ENCODE assay signal across 21 mouse cellular contexts in genomic region chr19:46264762-46265161, GRCm38 (mm10). TPM values are rescaled to one million over a fixed set of nuclear protein-coding genes. Genes with fewer than 3 reads are reported as not detected.
DNase-seq lines count a peak whose midpoint lies in the region; ATAC-seq and TF ChIP-seq lines count a peak whose summit lies in the region.
"Had no signal": no experiment of that assay in that cellular context is flagged by ENCODE, and none has a peak within 500 bp of the region (broad histone marks: within the 10 kb centered on the region; RNA-seq: fewer than 3 reads in every experiment).

No protein-coding gene starts in this region.

- DNase-seq in liver (peak; percentile 18), MEL-GATA-1-ER (ENCODE audit: extremely low read depth, low read depth) (peak; percentile 19)
- DNase-seq in c-Kit-positive CD71-positive TER-119-positive erythroid progenitor cells, embryonic 14.5 days (ENCODE audit: low spot score), result peak; percentile 15
- DNase-seq in cerebellum, postnatal 4 days (ENCODE audit: low spot score in 2 of 2), result no peak
- no peak for DNase-seq in forebrain, embryonic 14.5 days (ENCODE audit: low spot score)
- DNase-seq: cerebellum, postnatal 10 days; forebrain, postnatal 0 days; gastrocnemius, adult 2 months; heart, adult 18-20 months; layer of hippocampus, adult 9-11 months; right cerebral cortex, adult 18-20 months had no signal

- no peak overlapping the region for H3K9ac ChIP-seq in liver, embryonic 12.5 days
- H3K9ac ChIP-seq in forebrain, embryonic 14.5 days (ENCODE audit: low read length), result no peak overlapping the region
- H3K9ac ChIP-seq: embryonic facial prominence, embryonic 13.5 days; forebrain, postnatal 0 days; heart, embryonic 15.5 days; intestine, embryonic 15.5 days; lung, embryonic 15.5 days; midbrain, embryonic 15.5 days had no signal

- no peak overlapping the region for H3K4me3 ChIP-seq in liver, embryonic 12.5 days
- H3K4me3 ChIP-seq in myocyte, result no peak overlapping the region
- H3K4me3 ChIP-seq in forebrain, embryonic 14.5 days (ENCODE audit: low read depth, low read length), result no peak overlapping the region
- H3K4me3 ChIP-seq: embryonic facial prominence, embryonic 13.5 days; gastrocnemius, adult 2 months; heart, embryonic 15.5 days; intestine, embryonic 15.5 days; lung, embryonic 15.5 days; midbrain, embryonic 15.5 days had no signal

- no peaks in the 10 kb centered on the region for H3K79me2 ChIP-seq in myocyte (ENCODE audit: control insufficient read depth, insufficient read depth)

- peaks cover 100% of the 10 kb centered on the region for H3K36me3 ChIP-seq in liver, embryonic 12.5 days
- H3K36me3 ChIP-seq in myocyte (ENCODE audit: control insufficient read depth, insufficient read depth), result peaks cover 84% of the 10 kb centered on the region
- peaks cover 99% of the 10 kb centered on the region for H3K36me3 ChIP-seq in forebrain, embryonic 14.5 days (ENCODE audit: control insufficient read depth, insufficient read depth, low read length)

- no peak overlapping the region for H3K27ac ChIP-seq in liver, embryonic 12.5 days
- no peak overlapping the region for H3K27ac ChIP-seq in forebrain, embryonic 14.5 days (ENCODE audit: low read depth, low read length)
- H3K27ac ChIP-seq: embryonic facial prominence, embryonic 13.5 days; gastrocnemius, adult 2 months; heart, embryonic 15.5 days; intestine, embryonic 15.5 days; lung, embryonic 15.5 days; macrophage; midbrain, embryonic 15.5 days had no signal

- H3K27me3 ChIP-seq in liver, embryonic 12.5 days (replicated peaks), result no peaks in the 10 kb centered on the region
- H3K27me3 ChIP-seq in myocyte (ENCODE audit: control insufficient read depth, insufficient read depth, insufficient read length), result no peaks in the 10 kb centered on the region
- H3K27me3 ChIP-seq in forebrain, embryonic 14.5 days (replicated peaks; ENCODE audit: control insufficient read depth, insufficient read depth, low read length), result no peaks in the 10 kb centered on the region
- H3K27me3 ChIP-seq: CH12.LX; embryonic facial prominence, embryonic 13.5 days; heart, embryonic 15.5 days; intestine, embryonic 15.5 days; lung, embryonic 15.5 days; midbrain, embryonic 15.5 days; Patski had no signal

- H3K9me3 ChIP-seq in liver, embryonic 12.5 days (replicated peaks), result no peaks in the 10 kb centered on the region
- no peaks in the 10 kb centered on the region for H3K9me3 ChIP-seq in forebrain, embryonic 14.5 days (replicated peaks; ENCODE audit: control insufficient read depth, low read length)
- H3K9me3 ChIP-seq: embryonic facial prominence, embryonic 13.5 days; heart, embryonic 15.5 days; intestine, embryonic 15.5 days; lung, embryonic 15.5 days; midbrain, embryonic 15.5 days had no signal

- no peaks in the 10 kb centered on the region for H3K4me1 ChIP-seq in liver, embryonic 12.5 days
- no peaks in the 10 kb centered on the region for H3K4me1 ChIP-seq in forebrain, embryonic 14.5 days (ENCODE audit: control insufficient read depth, insufficient read depth, low read length)
- H3K4me1 ChIP-seq: embryonic facial prominence, embryonic 13.5 days; heart, embryonic 15.5 days; intestine, embryonic 15.5 days; lung, embryonic 15.5 days; midbrain, embryonic 15.5 days had no signal

- TF ChIP-seq POLR2A in myocyte (IDR thresholded peaks at IDR 0.05; ENCODE audit: insufficient read length, low read depth), result no peak

- WGBS in liver, embryonic 12.5 days (ENCODE audit: insufficient replicate concordance), result 78% methylated on average over 7 of the region's 7 CpGs
- 92% methylated on average over 7 of the region's 7 CpGs for WGBS in forebrain, embryonic 14.5 days

- ATAC-seq in liver, embryonic 12.5 days, result no peak
- ATAC-seq in forebrain, embryonic 14.5 days, result no peak
- ATAC-seq: forebrain, postnatal 0 days; intestine, embryonic 15.5 days; midbrain, embryonic 15.5 days; Patski had no signal

- no peak overlapping the region for H3ac ChIP-seq in myocyte (ENCODE audit: control insufficient read depth, insufficient read length)

- H3K4me2 ChIP-seq in liver, embryonic 12.5 days, result no peak overlapping the region
- no peak overlapping the region for H3K4me2 ChIP-seq in myocyte (ENCODE audit: low read depth)
- H3K4me2 ChIP-seq in forebrain, embryonic 14.5 days (ENCODE audit: low read length), result no peak overlapping the region
- H3K4me2 ChIP-seq: embryonic facial prominence, embryonic 13.5 days; heart, embryonic 15.5 days; intestine, embryonic 15.5 days; lung, embryonic 15.5 days; midbrain, embryonic 15.5 days had no signal

TF ChIP-seq in myocyte, 11 proteins besides CTCF, POLR2A, EP300 and RAD21:
- TF ChIP-seq MYOD1 (IDR thresholded peaks at IDR 0.05; ENCODE audit: control insufficient read depth in 1 of 3, insufficient read length in 2 of 3, low read depth in 2 of 3) (no peak), USF1 (IDR thresholded peaks at IDR 0.05; ENCODE audit: low read depth) (no peak), TCF3 (IDR thresholded peaks at IDR 0.05; ENCODE audit: insufficient read length, low read depth) (no peak), CEBPB (IDR thresholded peaks at IDR 0.05; ENCODE audit: insufficient read depth, poor library complexity, severe bottlenecking) (no peak), MAX (IDR thresholded peaks at IDR 0.05; ENCODE audit: low read depth) (no peak), POLR2AphosphoS2 (IDR thresholded peaks at IDR 0.05; ENCODE audit: insufficient read length, low read depth) (no peak), REST (IDR thresholded peaks at IDR 0.05; ENCODE audit: insufficient read depth, insufficient read length) (peak; percentile 61)

RNA-seq across cellular contexts. Expression of gene Nfkb2, which starts 39.4 kb away (rescaled TPM):
- 5.6 and 6.1 TPM in 2 replicates for polyA plus RNA-seq in liver, embryonic 12.5 days (2016; fragmentation: Nextera tagmentation; extraction: Ambion mirVana)
- polyA plus RNA-seq in myocyte (2012; fragmentation: generic; extraction: Trizol), result 67.2 TPM
- 1.4 and 1.6 TPM in 2 replicates for polyA plus RNA-seq in forebrain, embryonic 14.5 days (2014; fragmentation: Nextera tagmentation; extraction: Ambion mirVana)

Comparison
In these comparisons a context has a peak if more than half of its experiments do, and no peak if none do; other contexts are left out.
1. DNase-seq: peak in liver (single experiment), MEL-GATA-1-ER (single experiment) and c-Kit-positive CD71-positive TER-119-positive erythroid progenitor cells, embryonic 14.5 days (single experiment); none in cerebellum, postnatal 4 days (0 of 2) and forebrain, embryonic 14.5 days (single experiment).